Mouse (Mus musculus) urinary bladder, adult 18-20 months (tissue): Measurements from ENCODE around the gene Wnt3a.
"Not testable (repeated sequence)": the region's sequence is repeated elsewhere in the genome, so short reads cannot be mapped to it uniquely, and the experiment has no call there.

Experiments
- DNase-seq, 2 experiments: peaks; one replicate each; pipeline ENCODE4 v3.0.0; 2022; ENCODE audit warnings: low spot score in 2 of 2, mixed read lengths in 2 of 2

Wnt3a gene

GRCm38 (mm10) chr11:59307422-59308163 lies 17.0 kb upstream of the Wnt3a start:
- peak; percentile 79 to 87 for DNase-seq

DNA sequence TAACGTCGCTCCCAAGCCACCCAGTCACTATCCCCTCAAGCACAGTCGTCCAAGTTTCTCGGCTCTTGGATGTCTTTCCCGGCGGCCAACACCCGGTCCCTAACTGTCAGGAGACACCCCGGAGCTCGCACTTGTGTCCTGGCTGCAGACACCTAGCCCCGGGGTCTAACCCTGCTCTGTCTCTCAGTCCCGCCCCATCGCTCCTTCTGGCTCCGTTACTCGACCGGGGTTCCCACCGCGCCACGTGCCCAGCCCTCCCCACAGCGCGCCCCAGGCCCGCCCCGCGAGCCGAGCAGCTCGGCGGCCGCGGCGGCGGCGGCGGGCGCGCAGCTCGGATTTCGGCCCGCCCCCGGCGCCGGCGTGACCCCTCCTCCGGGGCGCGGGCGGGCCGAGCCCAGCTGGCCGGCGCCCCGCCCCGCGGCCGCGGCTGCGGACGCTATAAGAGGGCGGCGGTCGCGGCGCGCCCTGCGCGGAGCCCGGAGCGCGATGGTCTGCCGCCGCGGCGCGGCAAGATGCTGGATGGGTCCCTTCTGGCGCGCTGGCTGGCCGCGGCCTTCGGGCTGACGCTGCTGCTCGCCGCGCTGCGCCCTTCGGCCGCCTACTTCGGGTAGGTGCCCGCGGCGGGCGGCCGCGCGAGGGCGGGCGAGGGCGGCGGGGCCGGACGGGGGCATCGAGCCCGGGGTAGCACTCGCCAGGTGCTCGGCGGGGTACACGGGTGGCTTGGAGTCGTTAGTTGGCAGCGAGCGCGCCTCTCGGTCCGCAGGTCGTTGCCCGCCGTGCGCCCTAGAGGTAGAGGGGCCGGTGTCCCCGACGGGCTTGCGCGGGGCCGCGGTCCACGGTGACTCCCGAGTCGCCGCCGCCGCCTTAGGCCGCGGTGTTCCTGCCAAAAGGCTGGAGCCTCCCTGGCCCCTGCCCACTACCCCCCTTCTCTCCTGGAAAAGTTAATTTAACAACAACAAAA lies 16.2 kb upstream of the Wnt3a start, which contains the start of gene Wnt9a:
Wnt9a (plus strand) TSS at position 468 of the 961 bp plus-strand sequence.
- DNase-seq = peak; percentile 63 to 65

GRCm38 (mm10) chr11:59305821-59306215 lies 15.3 kb upstream of the Wnt3a start:
- no peak for DNase-seq

DNA sequence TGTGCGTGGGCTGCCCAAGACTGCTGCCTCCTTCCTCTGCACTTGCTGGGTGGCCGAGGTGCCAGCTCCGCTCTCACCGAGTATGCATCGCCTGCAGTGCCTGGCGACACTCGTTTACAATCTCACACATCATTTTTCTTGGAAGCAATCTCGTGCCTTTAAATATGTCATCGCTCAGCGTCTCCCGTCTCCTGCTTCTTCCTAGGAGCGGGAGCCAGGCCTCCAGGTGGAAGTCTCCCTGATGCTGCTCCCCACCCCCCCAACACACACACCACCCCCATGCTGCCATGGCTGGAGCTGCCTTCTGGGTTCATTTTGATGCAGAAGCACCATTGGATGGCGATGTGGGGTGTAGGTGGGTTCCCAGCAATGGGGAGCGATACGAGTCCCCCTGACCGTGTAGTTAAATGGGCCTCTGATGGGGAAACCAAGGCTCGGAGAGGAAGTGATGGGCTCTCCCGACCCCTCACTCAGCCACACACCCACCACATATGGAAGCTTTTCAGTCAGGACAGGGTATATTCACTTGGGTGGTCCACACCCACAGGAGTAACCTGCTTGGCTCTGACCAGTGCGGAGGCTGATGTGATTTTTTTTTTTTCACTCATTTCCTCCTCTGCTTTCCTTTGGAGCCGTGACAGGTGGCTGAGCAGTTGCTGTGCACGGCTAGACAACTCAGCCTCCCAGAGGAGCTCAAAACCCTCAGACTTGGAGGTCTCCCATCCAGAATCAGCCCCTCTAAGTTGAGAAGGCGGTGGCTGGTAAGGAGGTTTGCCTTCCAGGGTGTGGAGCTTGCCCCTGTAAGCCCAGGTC lies 14.7 kb upstream of the Wnt3a start:
- DNase-seq = no peak

DNA sequence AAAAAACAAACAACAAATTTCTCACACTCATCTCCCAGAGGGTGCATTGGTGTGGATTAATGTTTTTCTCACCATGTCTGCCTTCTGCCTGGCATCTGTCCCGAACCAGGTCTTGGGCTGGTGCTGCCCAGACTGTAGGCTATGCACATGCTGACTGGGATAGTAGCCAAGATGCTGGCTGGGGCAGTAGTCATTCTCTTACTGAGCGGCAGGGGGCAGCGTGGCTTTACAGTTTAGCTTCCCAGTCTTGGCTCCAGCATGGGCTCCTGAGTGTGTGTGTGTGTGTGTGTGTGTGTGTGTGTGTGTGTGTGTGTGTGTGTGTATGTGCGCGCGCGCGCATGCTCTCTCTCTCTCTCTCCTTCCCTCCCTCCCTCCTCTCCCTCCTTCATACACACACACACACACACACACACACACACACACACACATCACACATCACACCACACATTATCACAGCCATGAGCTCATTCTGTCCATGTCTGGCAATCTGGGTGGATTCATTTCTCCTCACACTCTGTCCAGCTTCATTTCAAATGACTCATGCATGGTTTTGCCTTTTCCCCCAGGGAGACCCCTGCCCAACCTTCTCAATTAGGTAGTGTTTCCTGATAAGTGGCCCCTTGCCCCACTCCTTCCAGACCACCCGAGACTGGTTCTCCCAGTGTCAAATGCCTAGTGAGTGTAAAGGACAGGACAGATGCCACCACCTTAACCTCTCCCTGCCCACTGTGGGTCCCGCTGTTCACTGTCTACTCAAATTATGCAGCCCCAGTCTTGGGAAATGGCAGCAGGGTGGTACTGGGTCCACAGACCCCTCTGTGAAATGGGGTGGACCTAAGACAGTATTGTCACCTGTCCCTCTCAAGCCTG lies 12.4 kb upstream of the Wnt3a start:
- peak; percentile 75 to 77 for DNase-seq

DNA sequence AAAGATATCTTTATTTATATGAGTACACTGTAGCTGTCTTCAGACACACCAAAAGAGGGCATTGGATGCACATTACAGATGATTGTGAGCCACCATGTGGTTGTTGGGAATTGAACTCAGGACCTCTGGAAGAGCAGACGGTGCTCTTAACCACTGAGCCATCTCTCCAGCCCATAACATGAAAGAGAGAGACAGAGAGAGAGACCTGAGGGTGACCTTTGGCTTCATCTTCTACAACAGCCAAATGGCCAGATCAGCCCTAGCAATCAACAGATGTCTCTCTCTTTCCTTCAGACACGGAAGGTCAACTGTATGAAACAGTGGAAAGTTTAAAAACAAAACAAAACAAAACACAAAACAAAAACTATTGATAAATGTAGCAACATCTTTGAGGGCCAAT lies 10.5 kb upstream of the Wnt3a start:
- not testable (repeated sequence) for DNase-seq

DNA sequence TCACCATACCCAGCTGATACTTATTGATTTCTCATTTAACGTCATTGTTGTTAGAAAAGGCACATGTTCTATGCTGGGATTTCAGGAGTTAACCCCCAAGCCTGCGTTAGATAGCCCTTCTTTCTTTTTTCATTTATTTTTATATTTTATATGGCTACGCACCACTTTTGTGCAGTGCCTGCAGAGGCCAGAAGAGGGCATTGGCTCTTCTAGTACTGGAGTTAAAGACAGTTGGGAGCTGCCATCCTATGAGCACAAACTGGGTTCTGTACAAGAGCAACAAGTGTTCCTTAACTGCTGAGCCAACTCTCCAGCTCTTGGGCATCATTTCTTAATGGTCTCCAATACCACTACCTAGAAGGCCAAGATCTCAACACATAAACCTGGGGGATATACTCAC lies 9.6 kb upstream of the Wnt3a start:
- DNase-seq = no peak

DNA sequence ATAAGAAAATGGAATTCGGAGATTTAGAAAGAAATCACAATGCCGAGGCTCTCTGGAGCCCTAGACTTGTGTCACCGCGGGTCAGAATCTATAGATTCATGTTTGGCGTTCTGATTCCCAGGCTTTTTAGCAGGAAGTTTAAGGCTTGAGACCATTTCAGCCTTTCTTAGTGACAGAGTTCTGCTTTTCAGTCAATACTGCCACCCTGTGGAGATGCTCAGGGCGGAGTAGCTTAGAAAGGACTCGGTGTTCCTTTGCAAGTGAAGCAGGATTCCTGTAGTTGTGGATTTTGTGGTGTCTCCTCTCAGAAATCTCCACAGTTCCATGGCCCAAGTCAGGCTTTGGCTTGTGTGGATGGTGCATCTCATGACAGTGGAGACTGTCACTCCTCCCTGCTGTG lies 7.4 kb upstream of the Wnt3a start:
- DNase-seq = no peak

GRCm38 (mm10) chr11:59293616-59294015 lies 3.1 kb upstream of the Wnt3a start:
- no peak for DNase-seq

- DNase-seq = no peak
These were observed 846 bp downstream of the Wnt3a start for GRCm38 (mm10) chr11:59289706-59290105.

DNA sequence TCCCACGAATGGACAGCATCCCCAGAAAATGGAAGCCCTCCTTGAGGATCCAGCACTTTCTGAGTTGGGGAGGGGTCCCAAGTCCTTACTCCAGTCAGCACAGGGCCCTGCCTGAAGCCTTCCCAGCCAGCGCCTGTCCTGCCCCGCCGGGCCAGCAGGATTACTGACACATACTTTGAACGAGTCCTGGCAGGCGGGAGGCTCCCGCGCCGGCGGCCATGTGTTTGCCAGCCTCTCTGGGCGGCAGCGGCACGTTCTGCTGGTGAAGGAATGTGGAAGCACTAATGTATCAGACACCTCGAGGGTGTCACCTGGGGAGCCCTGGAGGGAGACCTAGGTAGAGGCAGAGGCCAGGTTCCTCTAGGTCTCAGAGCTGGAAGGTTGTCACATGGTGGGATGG lies 6.4 kb downstream of the Wnt3a start:
- peak in 1 of 2 experiments; percentile 36 for DNase-seq

- DNase-seq = peak; percentile 45 to 55
These were observed 7.6 kb downstream of the Wnt3a start for GRCm38 (mm10) chr11:59282933-59283332.

DNA sequence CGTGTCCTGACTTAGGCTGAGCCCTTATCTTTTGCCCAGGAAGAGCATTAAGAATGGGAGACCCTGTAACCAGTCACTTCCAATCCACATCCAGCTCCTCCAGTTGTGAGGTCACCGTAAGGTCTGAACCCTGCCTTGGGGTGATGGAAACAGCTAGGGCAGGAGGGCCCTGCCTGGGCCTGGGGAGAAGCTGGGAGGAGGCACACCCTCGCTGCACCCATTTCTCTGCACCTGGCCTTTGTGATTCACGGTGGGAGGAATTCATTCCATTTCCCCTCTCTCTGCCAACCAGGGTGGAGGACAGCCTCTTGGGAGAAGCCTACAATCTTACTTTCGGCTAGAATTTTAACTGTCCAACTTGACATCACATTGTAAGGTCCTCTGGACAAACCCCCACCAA lies 8.4 kb downstream of the Wnt3a start:
- no peak for DNase-seq

DNA sequence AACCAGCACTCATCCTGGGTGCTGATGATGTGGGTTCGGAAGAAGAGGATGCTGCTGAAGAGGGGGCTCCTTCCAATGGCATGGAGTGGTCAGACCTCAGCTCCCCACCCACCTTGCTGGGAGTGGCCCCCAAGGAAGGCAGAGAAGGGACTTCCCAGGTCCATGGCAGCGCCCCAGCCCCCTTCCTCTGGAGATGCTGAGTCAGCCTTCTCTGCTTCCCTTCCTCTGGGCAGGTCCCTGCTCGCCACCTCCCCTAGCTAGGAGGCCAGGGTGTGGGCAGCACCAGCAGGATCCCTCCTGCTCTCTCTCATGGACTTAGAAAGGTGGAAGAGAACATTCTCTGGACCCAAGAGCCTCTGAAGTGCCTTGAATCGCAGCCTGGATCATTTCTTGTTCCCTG lies 12.5 kb downstream of the Wnt3a start:
- no peak for DNase-seq

DNA sequence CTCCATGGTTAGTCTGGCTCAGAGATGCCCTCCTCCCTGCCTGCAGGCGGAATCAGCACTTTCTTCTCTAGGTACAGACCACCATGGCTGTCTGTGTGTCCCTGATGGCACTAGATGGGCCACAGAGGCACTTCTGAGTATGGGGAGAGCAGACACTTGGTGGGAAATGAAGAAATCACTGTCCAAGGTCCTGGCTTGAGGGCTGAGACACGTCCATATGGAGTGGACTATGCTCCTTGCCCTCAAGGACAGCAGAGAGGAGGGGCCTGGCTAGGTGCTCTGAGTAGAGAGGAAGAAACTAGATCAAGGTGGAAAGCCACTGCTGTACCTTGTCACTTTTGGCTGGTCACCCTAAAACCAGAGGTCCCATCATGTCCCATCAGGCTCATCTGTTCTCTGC lies 13.7 kb downstream of the Wnt3a start:
- DNase-seq = no peak

GRCm38 (mm10) chr11:59274184-59274583 lies 16.4 kb downstream of the Wnt3a start:
- DNase-seq = no peak

DNA sequence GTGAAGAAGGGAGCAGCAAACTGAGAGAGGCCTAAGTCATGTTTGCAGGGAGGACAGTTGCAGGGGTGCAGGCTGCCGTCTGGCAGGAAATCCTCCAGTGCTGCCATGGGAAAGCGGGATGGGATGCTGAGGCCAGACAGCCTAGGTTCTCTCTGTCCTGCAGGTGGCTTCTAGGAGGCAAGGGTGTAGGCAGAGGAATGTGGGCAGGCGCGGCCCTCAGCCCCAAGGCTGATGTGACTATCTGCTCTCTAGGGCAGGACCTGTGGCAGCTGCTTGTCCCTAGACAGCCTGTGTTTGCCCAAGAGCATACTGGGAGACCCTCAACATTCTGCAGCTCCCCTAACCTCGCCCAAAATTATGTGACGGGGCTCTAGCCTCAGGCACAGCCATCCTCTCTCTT lies 23.8 kb downstream of the Wnt3a start:
- no peak for DNase-seq

DNA sequence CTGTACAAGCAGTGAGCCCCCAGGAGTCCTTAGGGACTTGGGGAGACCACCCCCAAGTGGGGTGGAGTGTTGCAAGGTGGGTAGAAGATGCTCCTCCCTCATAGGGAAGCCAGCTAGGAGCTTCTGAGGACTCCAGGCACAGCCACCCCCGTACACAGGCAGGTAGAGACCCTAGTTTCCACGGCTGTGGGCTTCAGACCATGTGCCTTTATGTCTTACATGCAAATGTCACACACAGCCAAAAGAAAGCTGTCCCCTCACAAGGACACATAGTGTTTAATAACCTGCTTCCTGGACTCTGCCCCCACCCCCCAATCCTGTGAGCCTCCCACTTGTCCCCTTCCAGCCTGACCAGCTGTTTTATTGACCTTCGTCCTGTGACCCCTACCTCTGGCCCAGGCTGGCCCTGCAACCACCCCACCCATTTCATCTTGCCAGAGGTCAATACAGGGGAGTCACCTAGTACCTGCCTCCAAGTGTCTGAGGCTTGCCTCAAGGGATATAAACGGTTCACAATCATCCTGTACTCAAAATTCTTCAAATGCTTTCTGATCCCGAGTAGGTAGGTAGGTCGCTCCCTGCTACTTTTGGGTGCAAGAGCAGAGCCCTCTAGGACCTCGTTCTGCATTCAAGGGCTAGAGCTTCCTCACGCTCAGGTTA lies 25.3 kb downstream of the Wnt3a start:
- DNase-seq = no peak

GRCm38 (mm10) chr11:59264593-59264992 lies 26.0 kb downstream of the Wnt3a start:
- no peak for DNase-seq

DNA sequence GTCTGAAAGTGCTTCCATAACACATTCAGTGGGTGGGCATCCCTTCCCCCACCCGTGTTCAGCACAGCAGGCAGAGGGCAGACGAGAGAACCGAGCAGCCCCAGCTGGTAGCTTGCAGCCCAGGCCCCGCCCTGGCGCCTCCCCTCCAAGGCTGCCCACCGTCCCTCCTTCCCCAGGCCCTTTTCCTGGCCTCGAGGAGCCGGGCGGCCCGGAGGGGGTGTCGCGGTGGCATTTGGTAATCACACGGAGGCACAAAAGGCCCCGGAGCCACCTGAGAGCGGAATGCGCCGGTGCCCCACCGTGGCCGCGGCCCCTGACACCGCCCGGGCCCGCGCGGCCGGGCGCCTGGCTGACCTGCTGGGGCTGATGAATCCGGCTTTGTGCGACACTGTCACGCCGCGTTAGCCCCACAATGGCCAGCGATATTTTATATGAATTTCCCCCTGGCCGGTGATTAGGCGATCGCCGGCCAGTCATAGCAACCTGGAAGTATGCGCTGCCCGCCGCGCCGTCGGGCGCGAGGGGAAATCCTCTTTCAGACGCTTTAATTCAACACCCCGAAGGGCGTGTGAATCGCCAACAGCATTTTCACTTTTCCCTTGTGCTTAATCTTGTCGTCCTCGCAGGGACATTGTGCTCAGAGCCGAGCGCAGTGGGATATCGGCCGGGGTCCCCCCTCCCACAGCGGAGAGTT lies 26.5 kb downstream of the Wnt3a start:
- DNase-seq = peak in 1 of 2 experiments; percentile 24
